Mouse (Mus musculus) kidney, embryonic 15.5 days (tissue): Measurements from ENCODE around the gene Atg7. TPM values are rescaled to one million over a fixed set of nuclear protein-coding genes. Genes with fewer than 3 reads are reported as not detected.
A peak's percentile ranks its signal among the peaks of the same experiment; 100 is the strongest.

Source experiments
- ATAC-seq: fragments of 200-750 bp; cut with Nextera tagmentation; replicated peaks from 2 replicates; pipeline ENCODE4 v1.8.0; 2017; ENCODE audit warnings: moderate TSS enrichment; ENCODE audit not compliant: low FRiP score
- H3K27ac ChIP-seq: fragments of 300-500 bp; sonication (generic); 2 replicates; pipeline ENCODE4 v1.5.1; 2015; ENCODE audit warnings: mild to moderate bottlenecking, inconsistent platforms
- H3K27me3 ChIP-seq: fragments of 300-500 bp; sonication (generic); 2 replicates; pipeline ENCODE4 v1.6.1; 2015; ENCODE audit warnings: inconsistent platforms
- H3K36me3 ChIP-seq: fragments of 300-500 bp; sonication (generic); 2 replicates; pipeline ENCODE4 v1.6.1; 2015; ENCODE audit warnings: inconsistent platforms
- H3K4me1 ChIP-seq: fragments of 300-500 bp; sonication (generic); 2 replicates; pipeline ENCODE4 v1.6.1; 2015; ENCODE audit warnings: inconsistent platforms
- H3K4me2 ChIP-seq: fragments of 300-500 bp; sonication (generic); 2 replicates; pipeline ENCODE4 v1.6.1; 2015; ENCODE audit warnings: moderate library complexity, mild to moderate bottlenecking, inconsistent platforms
- H3K4me3 ChIP-seq: fragments of 300-500 bp; sonication (generic); replicated peaks from 2 replicates; pipeline ENCODE4 v1.5.1; 2015; ENCODE audit warnings: mild to moderate bottlenecking, inconsistent platforms
- H3K9ac ChIP-seq: fragments of 300-500 bp; sonication (generic); 2 replicates; pipeline ENCODE4 v1.6.1; 2015; ENCODE audit warnings: mild to moderate bottlenecking, inconsistent platforms
- H3K9me3 ChIP-seq: fragments of 300-500 bp; sonication (generic); replicated peaks from 2 replicates; pipeline ENCODE4 v1.6.1; 2016; ENCODE audit warnings: inconsistent platforms
- WGBS: fragments of 180-500 bp; shearing (Covaris S2); methylation state at CpG from one replicate; pipeline ENCODE4 v1.1.7; 2015; ENCODE audit warnings: mixed read lengths; 5-methylcytosine and 5-hydroxymethylcytosine counted together
- polyA plus RNA-seq: library from polyadenylated mRNA; unstranded; fragments of >200 nt; fragmentation: Nextera tagmentation; extraction: Ambion mirVana; gene quantifications from 2 replicates; pipeline ENCODE4 v1.2.1, GENCODE M21; 2015

Gene Atg7
- polyA plus RNA-seq, 1 experiment from 2014 or later: 23.4 TPM

DNA sequence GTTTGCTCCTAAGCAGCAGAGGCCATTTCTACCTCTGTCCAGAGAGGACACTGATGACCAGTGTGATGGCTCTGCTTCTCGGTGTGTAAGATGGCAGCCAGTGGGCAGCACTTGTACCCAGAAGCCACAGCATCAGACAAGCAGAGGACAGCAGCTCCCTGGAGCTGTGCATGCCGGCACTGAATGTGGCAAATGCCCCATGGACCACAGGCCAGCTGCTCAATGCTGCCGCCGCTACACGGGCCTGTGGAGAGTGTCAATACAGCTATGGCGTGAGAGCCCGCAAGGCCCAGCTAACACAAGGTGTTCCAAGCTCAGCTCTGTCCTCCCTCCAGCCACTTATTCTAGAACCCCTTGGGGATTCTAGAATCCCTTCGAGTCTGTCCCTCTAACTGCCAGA lies 221.5 kb downstream of the Atg7 start:
- H3K27me3 ChIP-seq: no peaks in the 10 kb centered on the region
- peaks cover 53% of the 10 kb centered on the region for H3K4me1 ChIP-seq
- WGBS: 91% methylated on average over 8 of the region's 8 CpGs
- no peaks in the 10 kb centered on the region for H3K9me3 ChIP-seq
- peaks cover 46% of the 10 kb centered on the region for H3K36me3 ChIP-seq
- H3K4me3 ChIP-seq: no peak overlapping the region
- H3K9ac ChIP-seq: no peak overlapping the region
- H3K4me2 ChIP-seq: no peak overlapping the region
- ATAC-seq: no peak
- H3K27ac ChIP-seq: no peak overlapping the region

DNA sequence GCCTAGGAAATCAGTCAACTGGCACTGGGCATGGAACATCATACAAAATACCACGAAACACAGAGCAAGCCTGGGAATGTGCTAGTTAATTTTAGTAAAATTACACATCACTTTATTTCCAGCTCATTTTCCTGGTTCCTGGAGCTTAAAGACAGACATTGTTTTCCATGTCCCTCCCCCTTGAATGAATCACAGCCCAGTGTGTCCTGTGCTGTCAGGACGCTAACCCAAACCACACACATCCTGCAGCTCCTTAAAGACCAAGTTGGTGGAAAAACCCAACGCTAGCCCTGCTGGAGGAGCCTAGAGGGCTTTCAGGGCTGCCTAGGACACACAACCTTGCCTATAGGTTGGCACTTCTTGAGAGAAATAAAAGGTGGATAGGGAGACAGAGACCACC lies 223.2 kb downstream of the Atg7 start:
- Histone ChIP-seq H3K9me3 (no peaks in the 10 kb centered on the region), H3K4me3 (no peak overlapping the region), H3K9ac (no peak overlapping the region), H3K4me2 (no peak overlapping the region), H3K4me1 (peaks cover 57% of the 10 kb centered on the region), H3K27ac (peak overlapping the region; percentile 70), H3K36me3 (peaks cover 45% of the 10 kb centered on the region), H3K27me3 (no peaks in the 10 kb centered on the region)
- 78% methylated on average over 3 of the region's 3 CpGs for WGBS
- ATAC-seq: no peak

DNA sequence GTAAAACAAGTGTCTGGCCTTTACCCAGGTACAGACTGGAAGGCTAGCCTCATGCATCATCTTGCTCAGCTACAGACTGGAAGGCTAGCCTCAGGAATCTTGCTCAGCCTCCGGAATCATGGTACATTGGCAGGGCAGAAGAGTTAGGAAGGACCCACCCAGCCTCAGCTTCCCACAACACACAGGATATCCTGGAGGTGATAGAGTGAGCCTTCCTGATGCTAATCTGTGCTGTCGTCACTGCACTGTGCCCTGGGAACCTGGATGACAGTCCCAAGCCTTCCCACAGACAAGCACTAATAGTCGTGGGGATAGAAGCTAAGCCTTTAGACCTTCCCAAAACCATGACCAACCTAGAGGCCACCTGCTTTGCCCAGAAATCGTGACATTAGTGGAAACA lies 223.7 kb downstream of the Atg7 start:
- H3K4me3 ChIP-seq: no peak overlapping the region
- no peaks in the 10 kb centered on the region for H3K27me3 ChIP-seq
- peaks cover 56% of the 10 kb centered on the region for H3K4me1 ChIP-seq
- H3K27ac ChIP-seq: peak overlapping the region; percentile 70; the same call in 1 of the 2 replicates
- 72% methylated on average over 4 of the region's 4 CpGs for WGBS
- H3K4me2 ChIP-seq: no peak overlapping the region
- no peaks in the 10 kb centered on the region for H3K9me3 ChIP-seq
- no peak for ATAC-seq
- no peak overlapping the region for H3K9ac ChIP-seq
- H3K36me3 ChIP-seq: peaks cover 45% of the 10 kb centered on the region

DNA sequence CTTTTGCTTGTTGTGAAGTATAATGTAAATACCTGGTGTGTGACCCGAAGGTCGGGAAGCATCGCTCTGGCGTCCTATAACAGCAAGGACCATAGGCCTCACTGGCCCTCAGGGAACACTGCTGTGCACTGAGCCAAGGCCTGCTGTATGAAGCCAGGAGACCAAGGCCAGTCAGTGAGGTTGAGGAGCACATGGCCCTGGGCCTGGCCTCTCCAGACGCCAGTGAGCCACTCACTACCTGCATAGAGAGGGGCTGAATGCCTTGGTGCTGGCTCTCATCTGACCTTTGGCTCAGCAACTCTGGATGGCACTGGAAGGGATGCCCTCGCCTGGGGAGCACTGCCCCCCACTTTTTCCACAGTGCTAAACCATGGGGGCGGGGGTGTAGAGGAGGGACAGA lies 225.8 kb downstream of the Atg7 start:
- Histone ChIP-seq H3K4me3 (no peak overlapping the region), H3K9ac (no peak overlapping the region), H3K27ac (no peak overlapping the region), H3K9me3 (no peaks in the 10 kb centered on the region), H3K4me2 (no peak overlapping the region), H3K4me1 (peaks cover 67% of the 10 kb centered on the region), H3K36me3 (peaks cover 25% of the 10 kb centered on the region), H3K27me3 (no peaks in the 10 kb centered on the region)
- ATAC-seq: no peak
- WGBS: 67% methylated on average over 7 of the region's 7 CpGs

DNA sequence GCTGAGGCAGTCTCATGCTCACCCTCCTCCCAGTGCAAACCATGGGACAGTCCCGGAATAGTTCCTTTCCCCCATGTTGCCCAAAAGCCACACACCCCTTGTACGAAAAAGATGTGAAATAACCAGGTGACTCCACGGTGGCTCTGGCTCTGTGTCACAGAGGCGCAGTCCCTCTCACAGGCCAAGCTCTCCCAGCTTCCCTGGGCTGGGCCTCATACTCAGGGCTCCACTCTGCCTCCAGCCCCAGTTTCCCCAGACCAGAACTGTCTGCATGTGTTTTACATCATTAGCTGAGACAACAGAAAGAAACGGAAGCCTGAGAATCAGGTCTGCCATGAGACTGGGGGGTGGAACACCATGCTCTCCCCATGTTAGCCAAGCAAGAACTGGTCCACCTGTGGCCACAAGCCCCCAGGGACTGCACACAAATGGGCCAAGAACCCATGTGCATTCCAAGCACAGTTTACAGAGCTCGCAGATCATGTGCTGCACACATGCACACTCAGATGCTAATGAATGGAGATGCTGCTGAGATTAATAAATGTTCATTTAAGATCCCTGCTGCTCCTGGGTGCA lies 226.7 kb downstream of the Atg7 start:
- Histone ChIP-seq H3K27me3 (no peaks in the 10 kb centered on the region), H3K36me3 (peaks cover 16% of the 10 kb centered on the region), H3K9ac (no peak overlapping the region), H3K4me1 (peaks cover 74% of the 10 kb centered on the region), H3K4me3 (no peak overlapping the region), H3K27ac (peak overlapping the region; percentile 59; the same call in 1 of the 2 replicates), H3K9me3 (no peaks in the 10 kb centered on the region), H3K4me2 (no peak overlapping the region)
- no peak for ATAC-seq
- WGBS: 72% methylated on average over 6 of the region's 6 CpGs

DNA sequence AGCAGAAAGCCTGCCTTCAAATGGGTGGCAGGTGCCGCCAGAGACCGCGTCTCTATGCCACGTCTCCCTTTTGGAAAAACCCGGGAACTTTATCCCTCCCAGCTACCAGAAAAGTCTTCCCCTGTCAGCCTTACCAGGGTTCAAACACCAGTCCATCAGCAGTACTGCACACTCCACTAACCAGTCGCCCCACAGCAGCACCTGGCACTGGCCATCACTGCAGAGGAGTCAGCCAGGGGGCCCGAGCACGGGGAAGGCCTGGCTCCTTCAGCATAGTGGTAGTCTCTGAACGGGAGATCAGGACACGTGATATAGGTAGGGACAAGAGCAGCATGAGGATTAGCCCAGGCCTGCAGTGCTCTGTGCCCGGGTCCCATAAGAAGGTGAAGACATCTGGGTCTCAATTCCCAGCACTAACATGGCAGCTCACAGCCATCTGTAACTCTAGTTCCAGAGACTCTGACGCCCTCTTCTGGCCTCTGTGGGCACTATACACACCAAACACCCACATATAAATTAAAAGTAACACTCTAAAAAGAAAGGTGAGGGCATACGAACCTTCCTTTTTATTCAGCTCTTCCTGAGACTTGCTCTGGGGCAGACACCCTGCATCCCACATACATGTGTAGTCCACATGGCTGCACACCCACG lies 228.2 kb downstream of the Atg7 start:
- Histone ChIP-seq H3K4me3 (no peak overlapping the region), H3K9ac (no peak overlapping the region), H3K27ac (0 out of 2 replicates have a peak overlapping the region, but pooled peaks have one; percentile 25), H3K9me3 (no peaks in the 10 kb centered on the region), H3K36me3 (peaks cover 15% of the 10 kb centered on the region), H3K4me2 (no peak overlapping the region), H3K4me1 (peaks cover 81% of the 10 kb centered on the region), H3K27me3 (no peaks in the 10 kb centered on the region)
- WGBS: 88% methylated on average over 14 of the region's 14 CpGs
- no peak for ATAC-seq

DNA sequence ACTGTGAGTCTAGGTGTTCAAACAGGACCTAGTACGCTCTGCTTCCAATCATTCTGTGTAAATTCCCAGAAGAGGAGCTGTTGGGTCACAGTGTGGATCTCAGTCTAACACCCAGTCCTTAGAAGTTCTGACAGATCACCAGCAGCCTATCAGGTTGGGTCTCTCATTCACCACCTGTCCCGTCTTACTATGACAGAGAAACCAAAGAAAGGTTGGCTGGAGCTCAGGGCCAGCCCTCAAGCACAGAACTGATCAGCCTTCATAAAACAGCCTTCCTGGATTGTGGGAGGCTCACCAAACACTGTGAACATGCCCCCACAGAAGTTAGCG lies 230.9 kb downstream of the Atg7 start:
- no peak for ATAC-seq
- peaks cover 15% of the 10 kb centered on the region for H3K36me3 ChIP-seq
- H3K27me3 ChIP-seq: no peaks in the 10 kb centered on the region
- WGBS: 53% methylated on average over 3 of the region's 3 CpGs
- H3K9me3 ChIP-seq: no peaks in the 10 kb centered on the region
- peaks cover 94% of the 10 kb centered on the region for H3K4me1 ChIP-seq
- H3K4me2 ChIP-seq: peak overlapping the region; percentile 85
- H3K27ac ChIP-seq: peak overlapping the region; percentile 99
- H3K4me3 ChIP-seq: peak overlapping the region; percentile 49
- H3K9ac ChIP-seq: peak overlapping the region; percentile 65

DNA sequence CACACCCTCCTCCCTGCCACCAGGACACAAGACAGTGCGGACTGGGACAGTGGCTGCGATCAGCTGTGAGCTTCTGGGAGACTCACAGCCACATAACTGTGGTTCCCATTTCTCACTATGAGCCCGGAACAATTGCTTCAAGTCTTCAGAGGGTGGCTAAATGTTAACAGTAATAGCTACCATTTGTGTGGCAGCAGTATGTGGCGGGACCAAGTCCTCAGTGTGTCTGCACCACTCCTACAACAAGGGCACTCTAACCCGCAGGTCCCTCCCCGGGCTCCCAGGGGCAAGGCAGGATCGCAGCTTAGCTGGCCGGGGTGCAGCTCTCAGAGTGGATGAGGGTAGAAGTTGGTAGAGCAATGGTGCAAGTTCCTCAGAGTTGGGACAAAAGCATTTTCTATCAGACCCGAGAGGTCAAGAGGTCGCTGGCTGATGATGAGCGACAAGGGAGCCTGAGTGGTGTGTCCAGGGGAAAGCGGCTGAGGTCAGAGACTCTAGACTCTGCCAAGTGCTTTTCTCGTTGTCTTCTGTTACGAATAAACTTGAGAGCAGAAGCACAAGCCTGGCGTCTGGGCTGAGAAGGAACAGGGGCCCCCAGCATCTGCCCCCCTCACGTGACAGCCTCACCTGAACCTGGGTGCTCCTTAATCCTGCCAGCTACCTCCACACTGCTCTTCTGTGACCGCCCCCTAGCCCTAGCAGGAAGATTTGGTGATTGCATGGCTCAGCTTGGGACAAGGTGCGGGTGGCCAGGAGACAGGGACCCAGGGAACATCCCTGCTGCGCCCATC lies 231.4 kb downstream of the Atg7 start:
- H3K27me3 ChIP-seq: no peaks in the 10 kb centered on the region
- H3K27ac ChIP-seq: peak overlapping the region; percentile 99
- WGBS: 5% methylated on average over 19 of the region's 19 CpGs
- no peaks in the 10 kb centered on the region for H3K9me3 ChIP-seq
- peak overlapping the region; percentile 49 for H3K4me3 ChIP-seq
- H3K36me3 ChIP-seq: peaks cover 15% of the 10 kb centered on the region
- peak; percentile 61 for ATAC-seq
- H3K4me2 ChIP-seq: peak overlapping the region; percentile 85
- H3K4me1 ChIP-seq: peaks cover 94% of the 10 kb centered on the region
- H3K9ac ChIP-seq: peak overlapping the region; percentile 65

DNA sequence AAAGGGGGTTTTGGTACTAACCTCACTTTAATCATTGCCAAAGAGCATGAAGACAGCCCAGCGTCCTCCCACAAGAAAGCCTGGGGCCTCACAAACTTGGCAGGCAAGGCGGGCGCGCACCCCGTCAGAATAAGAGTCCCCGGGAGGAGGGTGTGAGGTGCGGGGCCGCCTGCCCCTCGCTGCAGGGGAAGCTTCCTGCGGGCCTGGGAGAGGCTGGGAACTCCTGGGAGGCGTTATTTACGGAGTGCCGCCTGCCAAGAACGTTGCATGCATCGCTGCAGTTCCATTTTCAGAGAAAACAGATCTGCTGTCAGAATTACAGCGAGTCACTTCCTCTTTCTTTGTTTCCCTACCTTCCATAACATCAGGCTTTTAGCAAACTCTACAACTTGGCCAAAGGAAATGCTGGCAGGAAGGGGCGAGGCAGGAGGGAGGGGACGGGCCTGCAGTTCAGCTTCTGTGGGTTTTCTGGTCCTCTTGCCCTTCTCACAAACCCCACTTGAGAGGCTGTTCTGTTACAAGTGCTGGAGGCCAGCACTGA lies 232.2 kb downstream of the Atg7 start:
- H3K9me3 ChIP-seq: no peaks in the 10 kb centered on the region
- H3K27ac ChIP-seq: peak overlapping the region; percentile 99
- peak overlapping the region; percentile 49 for H3K4me3 ChIP-seq
- peak overlapping the region; percentile 65 for H3K9ac ChIP-seq
- WGBS: under 1% methylated on average over 18 of the region's 18 CpGs
- no peaks in the 10 kb centered on the region for H3K27me3 ChIP-seq
- peak overlapping the region; percentile 85 for H3K4me2 ChIP-seq
- peaks cover 15% of the 10 kb centered on the region for H3K36me3 ChIP-seq
- ATAC-seq: peak; percentile 85
- H3K4me1 ChIP-seq: peaks cover 94% of the 10 kb centered on the region

DNA sequence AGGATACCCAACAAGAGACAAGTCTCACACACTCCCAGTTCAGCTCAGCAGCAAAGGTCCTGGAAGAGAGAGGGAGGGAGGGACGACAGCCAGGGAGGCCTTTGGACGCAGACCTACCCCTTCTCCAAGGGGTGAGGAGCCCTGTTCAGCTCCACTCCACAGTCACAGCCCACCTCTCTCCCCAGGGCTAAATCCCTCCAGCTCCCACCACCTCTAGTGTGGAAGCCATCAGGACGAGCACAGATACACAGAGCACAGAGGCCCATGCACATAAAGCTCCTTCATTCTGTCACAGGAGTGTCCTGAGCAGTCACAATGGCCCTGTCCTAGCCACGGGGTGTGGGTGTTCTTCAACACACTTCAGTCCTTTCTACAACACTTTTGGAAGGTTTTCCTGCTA lies 233.1 kb downstream of the Atg7 start:
- Histone ChIP-seq H3K9ac (peak overlapping the region; percentile 37), H3K9me3 (no peaks in the 10 kb centered on the region), H3K27me3 (no peaks in the 10 kb centered on the region), H3K4me3 (no peak overlapping the region), H3K27ac (peak overlapping the region; percentile 99), H3K4me2 (0 out of 2 replicates have a peak overlapping the region, but pooled peaks have one; percentile 85), H3K4me1 (peaks cover 94% of the 10 kb centered on the region), H3K36me3 (peaks cover 7% of the 10 kb centered on the region)
- ATAC-seq: no peak; the same call in 1 of the 2 replicates
- 11% methylated on average over 4 of the region's 4 CpGs for WGBS

DNA sequence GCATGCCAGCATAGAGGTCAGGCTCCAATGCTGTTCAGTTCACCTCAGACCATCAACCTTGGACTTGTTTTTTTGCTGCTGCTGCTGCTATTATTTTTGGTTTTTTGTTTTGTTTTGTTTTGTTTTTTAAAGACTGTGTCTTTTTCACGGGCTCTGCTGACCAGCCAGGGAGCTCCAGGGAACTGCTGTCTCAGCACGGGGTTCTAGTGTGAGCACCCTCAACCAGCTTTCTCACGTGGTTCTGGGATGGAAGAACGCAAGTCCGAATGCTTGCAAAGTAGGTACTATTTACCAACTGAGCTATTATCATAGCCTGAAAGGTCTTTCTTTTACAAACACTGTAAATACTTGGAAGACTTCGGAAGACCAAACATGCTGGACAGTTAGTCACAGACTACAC lies 233.6 kb downstream of the Atg7 start:
- Histone ChIP-seq H3K27me3 (no peaks in the 10 kb centered on the region), H3K36me3 (peaks cover 2% of the 10 kb centered on the region; the same call in 1 of the 2 replicates), H3K4me2 (0 out of 2 replicates have a peak overlapping the region, but pooled peaks have one; percentile 85), H3K27ac (peak overlapping the region; percentile 99), H3K9ac (no peak overlapping the region), H3K4me3 (no peak overlapping the region), H3K9me3 (no peaks in the 10 kb centered on the region), H3K4me1 (peaks cover 94% of the 10 kb centered on the region)
- ATAC-seq: no peak
- 55% methylated on average over 6 of the region's 6 CpGs for WGBS
